Mouse (Mus musculus) olfactory bulb, adult 2 months (tissue): Measurements from ENCODE around the gene Lypd1.

Experiments
- CTCF ChIP-seq: fragments of 200-500 bp; IDR thresholded peaks from 2 replicates; pipeline ENCODE4 v1.5.1; 2012; ENCODE audit warnings: low read depth, mild to moderate bottlenecking, low read length, moderate library complexity; ENCODE audit not compliant: insufficient read depth
- POLR2A ChIP-seq: fragments of 200-500 bp; IDR thresholded peaks from 2 replicates; pipeline ENCODE4 v1.6.1; 2012; ENCODE audit warnings: mild to moderate bottlenecking, low read depth, low read length, moderate library complexity; ENCODE audit not compliant: insufficient read depth

DNA sequence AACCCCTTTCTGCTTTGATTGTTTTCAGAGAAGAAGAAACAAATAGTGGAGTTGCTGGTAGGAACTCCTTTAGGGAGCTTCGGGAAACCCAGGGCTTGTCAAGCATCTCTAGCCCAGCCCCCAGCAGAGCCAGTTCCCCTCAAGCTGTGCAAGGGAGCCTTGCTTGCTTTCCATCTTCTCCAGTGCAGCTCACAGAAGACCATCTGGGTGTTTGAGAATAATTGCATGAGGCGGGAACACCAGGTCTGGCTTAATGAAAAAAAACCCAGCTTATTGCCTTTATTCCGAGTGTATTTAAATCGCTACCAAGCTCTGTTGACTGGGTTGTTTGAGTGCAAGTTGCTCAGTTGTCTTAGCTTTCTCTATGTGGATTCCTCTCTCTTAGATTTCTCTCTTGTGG, 89.3 kb downstream of the Lypd1 start:
- TF ChIP-seq CTCF (no peak), POLR2A (no peak)
